Mouse (Mus musculus) subcutaneous adipose tissue, adult 2 months (tissue): Measurements from ENCODE around the gene Wars. TPM values are rescaled to one million over a fixed set of nuclear protein-coding genes. Genes with fewer than 3 reads are reported as not detected.

Experiments used
- polyA plus RNA-seq: library from polyadenylated mRNA; depleted of rRNA; stranded (reverse); fragments of >200 nt; gene quantifications from 2 replicates; pipeline ENCODE4 v1.2.3, GENCODE M21; 2012; ENCODE audit warnings: low replicate concordance; rRNA removed

The Wars gene
- polyA plus RNA-seq, result 85.9 and 109 TPM in 2 replicates

DNA sequence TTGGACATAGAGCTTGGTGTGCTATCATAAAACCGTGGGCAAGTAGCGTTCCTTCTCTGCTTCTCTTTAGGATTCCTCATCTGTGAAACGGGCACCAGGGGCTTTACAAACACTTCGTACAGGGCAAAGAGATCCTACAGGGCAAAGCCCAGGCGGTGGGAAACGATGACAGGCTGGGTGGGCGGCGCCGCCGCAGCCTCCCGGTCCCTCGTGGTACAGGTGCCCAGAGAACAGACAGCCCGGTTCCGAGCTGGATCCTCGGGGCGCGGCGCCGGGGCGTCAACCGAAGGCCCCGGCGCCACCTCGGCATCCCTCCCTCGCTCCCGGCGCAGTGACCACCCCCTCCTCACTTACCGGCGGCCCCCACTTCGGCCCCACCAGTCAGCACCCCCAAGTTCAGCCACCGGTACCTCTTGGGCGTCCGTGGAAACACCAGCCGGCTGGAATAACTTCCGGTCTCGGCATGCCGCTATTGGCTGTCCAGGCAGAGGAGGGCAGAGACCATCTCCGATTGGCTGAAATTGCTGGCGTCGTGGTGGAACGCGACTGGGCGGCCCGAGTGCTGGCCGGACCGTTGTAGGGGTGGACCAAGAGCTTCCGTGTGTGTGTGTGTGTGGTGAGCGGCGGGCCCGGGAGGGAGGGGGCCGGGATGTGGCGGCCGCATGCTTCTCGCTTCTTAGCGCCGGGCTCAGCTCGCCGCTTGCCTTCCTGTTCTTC lies at the start of gene Wars:
Gene Wars, minus strand, starts transcription at position 460 of the 717 bp plus-strand sequence.

GRCm38 (mm10) chr12:108892989-108893714 lies 822 bp downstream of the Wars start, which contains the start of gene Wdr25:
Gene Wdr25, plus strand, starts transcription at chr12:108893631.

DNA sequence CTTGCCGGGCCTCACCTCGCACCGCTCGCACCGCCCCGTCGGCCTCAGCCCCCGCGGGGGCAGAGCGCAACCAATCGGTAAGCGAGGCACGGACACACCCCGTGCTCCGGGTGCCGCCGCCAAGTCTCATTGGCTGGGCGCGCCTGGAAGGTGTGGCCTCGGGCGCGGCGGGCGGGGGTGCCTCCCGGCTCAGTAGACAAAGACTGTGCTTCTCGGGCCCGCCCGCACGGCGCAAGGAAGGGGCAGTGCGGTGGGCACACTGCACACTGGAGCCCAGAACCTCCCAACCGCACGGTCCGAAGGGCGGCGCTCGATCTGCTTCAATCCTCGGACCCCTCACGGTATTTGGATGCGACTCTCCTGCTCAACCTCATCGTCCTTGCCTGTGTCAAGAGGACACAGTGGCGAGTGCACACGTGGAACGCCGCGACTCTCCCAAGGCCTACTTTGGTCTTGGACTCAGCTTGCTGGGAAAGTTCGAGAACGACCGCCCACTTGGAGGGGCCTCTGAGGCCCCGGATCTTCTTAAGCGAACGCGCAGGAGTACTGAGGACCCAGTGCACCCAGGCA lies 58.0 kb downstream of the Wars start, which contains the start of the genes Slc25a29 and Slc25a47:
Gene Slc25a29, minus strand, starts transcription at position 44 of the 570 bp plus-strand sequence.
Gene Slc25a47, plus strand, starts transcription at position 207 of the 570 bp plus-strand sequence.

Other genes with a start within 250 kb of the Wars start
- gene Degs2, start 191.9 kb downstream of the Wars start, polyA plus RNA-seq, result 1.0 and 15.8 TPM in 2 replicates
- gene Yy1, start 101.2 kb downstream of the Wars start, polyA plus RNA-seq, result 10.4 and 19.1 TPM in 2 replicates
- gene Slc25a29, start 58.3 kb downstream of the Wars start, polyA plus RNA-seq, result 6.7 and 13.5 TPM in 2 replicates
- 6.8 and 15.8 TPM in 2 replicates for gene Slc25a47, start 58.1 kb downstream of the Wars start, polyA plus RNA-seq
- gene Wdr25, start 543 bp downstream of the Wars start, polyA plus RNA-seq, result 11.5 and 14.5 TPM in 2 replicates
- 4.2 and 17.4 TPM in 2 replicates for gene Begain, start 174.0 kb upstream of the Wars start, polyA plus RNA-seq